Mouse (Mus musculus) forebrain, embryonic 15.5 days (tissue): ENCODE data around the gene Tfdp2. TPM values are rescaled to one million over a fixed set of nuclear protein-coding genes. Genes with fewer than 3 reads are reported as not detected.

Experiments
- ATAC-seq: fragments of 200-750 bp; cut with Nextera tagmentation; replicated peaks from 2 replicates; pipeline ENCODE4 v1.8.0; 2017; ENCODE audit warnings: mild to moderate bottlenecking, moderate TSS enrichment, moderate library complexity
- H3K27ac ChIP-seq: fragments of 300-500 bp; sonication (generic); replicated peaks from 2 replicates; pipeline ENCODE4 v1.5.1; 2015; ENCODE audit warnings: mild to moderate bottlenecking, inconsistent platforms
- H3K27me3 ChIP-seq: fragments of 300-500 bp; sonication (generic); 2 replicates; pipeline ENCODE4 v1.6.1; 2015; ENCODE audit warnings: inconsistent platforms
- H3K36me3 ChIP-seq: fragments of 300-500 bp; sonication (generic); 2 replicates; pipeline ENCODE4 v1.6.1; 2015; ENCODE audit warnings: mild to moderate bottlenecking, inconsistent platforms
- H3K4me1 ChIP-seq: fragments of 300-500 bp; sonication (generic); 2 replicates; pipeline ENCODE4 v1.6.1; 2015; ENCODE audit warnings: inconsistent platforms
- H3K4me2 ChIP-seq: fragments of 300-500 bp; sonication (generic); replicated peaks from 2 replicates; pipeline ENCODE4 v1.6.1; 2015; ENCODE audit warnings: mild to moderate bottlenecking, inconsistent platforms
- H3K4me3 ChIP-seq: fragments of 300-500 bp; sonication (generic); 2 replicates; pipeline ENCODE4 v1.5.1; 2015; ENCODE audit warnings: mild to moderate bottlenecking, inconsistent platforms
- H3K9ac ChIP-seq: fragments of 300-500 bp; sonication (generic); replicated peaks from 2 replicates; pipeline ENCODE4 v1.6.1; 2015; ENCODE audit warnings: mild to moderate bottlenecking, inconsistent platforms
- H3K9me3 ChIP-seq: fragments of 300-500 bp; sonication (generic); 2 replicates; pipeline ENCODE4 v1.6.1; 2016; ENCODE audit warnings: inconsistent platforms
- WGBS: fragments of 180-500 bp; shearing (Covaris S2); methylation state at CpG from one replicate; pipeline ENCODE4 v1.1.7; 2015; ENCODE audit warnings: mixed read lengths; 5-methylcytosine and 5-hydroxymethylcytosine counted together
- polyA plus RNA-seq: library from polyadenylated mRNA; unstranded; fragments of >200 nt; fragmentation: Nextera tagmentation; extraction: Ambion mirVana; gene quantifications from 2 replicates; pipeline ENCODE4 v1.2.1, GENCODE M21; 2015

Tfdp2 gene
- polyA plus RNA-seq, 1 experiment from 2014 or later, result 34.7 TPM

- H3K9me3 ChIP-seq, result no peaks in the 10 kb centered on the region
- H3K27ac ChIP-seq, result no peak overlapping the region
- no peak overlapping the region for H3K9ac ChIP-seq
- no peaks in the 10 kb centered on the region for H3K27me3 ChIP-seq
- ATAC-seq, result no peak
- no peaks in the 10 kb centered on the region for H3K4me1 ChIP-seq
- no peak overlapping the region for H3K4me3 ChIP-seq
- no peak overlapping the region for H3K4me2 ChIP-seq
- H3K36me3 ChIP-seq, result no peaks in the 10 kb centered on the region
- WGBS, result 88% methylated on average over 6 of the region's 6 CpGs
These were observed 70.9 kb downstream of the Tfdp2 start for GRCm38 (mm10) chr9:96266793-96267558.

- no peaks in the 10 kb centered on the region for H3K36me3 ChIP-seq
- H3K27ac ChIP-seq, result no peak overlapping the region
- H3K9me3 ChIP-seq, result no peaks in the 10 kb centered on the region
- H3K4me2 ChIP-seq, result no peak overlapping the region
- no peak for ATAC-seq
- H3K4me1 ChIP-seq, result no peaks in the 10 kb centered on the region
- no peak overlapping the region for H3K9ac ChIP-seq
- H3K27me3 ChIP-seq, result no peaks in the 10 kb centered on the region
- H3K4me3 ChIP-seq, result no peak overlapping the region
- 68% methylated on average over 1 of the region's 1 CpGs for WGBS
These were observed 71.5 kb downstream of the Tfdp2 start for GRCm38 (mm10) chr9:96267559-96267948.

GRCm38 (mm10) chr9:96269726-96270125 lies 73.7 kb downstream of the Tfdp2 start:
- H3K27ac ChIP-seq, result no peak overlapping the region
- H3K9me3 ChIP-seq, result no peaks in the 10 kb centered on the region
- H3K4me2 ChIP-seq, result no peak overlapping the region
- no peaks in the 10 kb centered on the region for H3K36me3 ChIP-seq
- no peak overlapping the region for H3K4me3 ChIP-seq
- no peaks in the 10 kb centered on the region for H3K27me3 ChIP-seq
- WGBS, result 87% methylated on average over 2 of the region's 2 CpGs
- no peaks in the 10 kb centered on the region for H3K4me1 ChIP-seq
- H3K9ac ChIP-seq, result no peak overlapping the region
- no peak for ATAC-seq

- H3K27ac ChIP-seq, result no peak overlapping the region
- no peaks in the 10 kb centered on the region for H3K36me3 ChIP-seq
- H3K4me1 ChIP-seq, result no peaks in the 10 kb centered on the region
- H3K4me2 ChIP-seq, result no peak overlapping the region
- no peak overlapping the region for H3K4me3 ChIP-seq
- ATAC-seq, result no peak
- H3K9ac ChIP-seq, result no peak overlapping the region
- no peaks in the 10 kb centered on the region for H3K27me3 ChIP-seq
- H3K9me3 ChIP-seq, result no peaks in the 10 kb centered on the region
These were observed 79.5 kb downstream of the Tfdp2 start for GRCm38 (mm10) chr9:96275543-96275942.

GRCm38 (mm10) chr9:96281497-96281896 lies 85.4 kb downstream of the Tfdp2 start:
- no peaks in the 10 kb centered on the region for H3K27me3 ChIP-seq
- no peak overlapping the region for H3K9ac ChIP-seq
- no peak overlapping the region for H3K27ac ChIP-seq
- no peaks in the 10 kb centered on the region for H3K36me3 ChIP-seq
- WGBS, result 52% methylated on average over 3 of the region's 3 CpGs
- no peak overlapping the region for H3K4me3 ChIP-seq
- no peaks in the 10 kb centered on the region for H3K4me1 ChIP-seq
- H3K4me2 ChIP-seq, result no peak overlapping the region
- H3K9me3 ChIP-seq, result no peaks in the 10 kb centered on the region
- ATAC-seq, result no peak

- WGBS, result 87% methylated on average over 3 of the region's 3 CpGs
- Histone ChIP-seq H3K36me3 (no peaks in the 10 kb centered on the region), H3K4me1 (no peaks in the 10 kb centered on the region), H3K27ac (no peak overlapping the region), H3K9ac (no peak overlapping the region), H3K4me3 (no peak overlapping the region), H3K27me3 (no peaks in the 10 kb centered on the region), H3K4me2 (no peak overlapping the region), H3K9me3 (no peaks in the 10 kb centered on the region)
- ATAC-seq, result no peak
These were observed 86.0 kb downstream of the Tfdp2 start for GRCm38 (mm10) chr9:96282082-96282481.

GRCm38 (mm10) chr9:96284916-96285315 lies 88.8 kb downstream of the Tfdp2 start:
- 0 out of 2 replicates have a peak, but pooled peaks cover 3% of the 10 kb centered on the region for H3K36me3 ChIP-seq
- H3K9ac ChIP-seq, result no peak overlapping the region
- H3K9me3 ChIP-seq, result no peaks in the 10 kb centered on the region
- H3K27ac ChIP-seq, result no peak overlapping the region
- WGBS, result 21% methylated on average over 1 of the region's 1 CpGs
- H3K4me2 ChIP-seq, result no peak overlapping the region
- H3K4me3 ChIP-seq, result no peak overlapping the region
- H3K4me1 ChIP-seq, result no peaks in the 10 kb centered on the region
- no peaks in the 10 kb centered on the region for H3K27me3 ChIP-seq
- ATAC-seq, result no peak

GRCm38 (mm10) chr9:96292144-96292543 lies 96.1 kb downstream of the Tfdp2 start:
- ATAC-seq, result no peak
- Histone ChIP-seq H3K27me3 (no peaks in the 10 kb centered on the region), H3K27ac (no peak overlapping the region), H3K4me3 (no peak overlapping the region), H3K9ac (no peak overlapping the region), H3K36me3 (peaks cover 19% of the 10 kb centered on the region), H3K9me3 (no peaks in the 10 kb centered on the region), H3K4me1 (no peaks in the 10 kb centered on the region), H3K4me2 (no peak overlapping the region)
- over 99% methylated on average over 7 of the region's 7 CpGs for WGBS

- peaks cover 51% of the 10 kb centered on the region for H3K36me3 ChIP-seq
- ATAC-seq, result no peak
These were observed 103.4 kb downstream of the Tfdp2 start for GRCm38 (mm10) chr9:96299324-96300008.

GRCm38 (mm10) chr9:96308816-96309215 lies 112.7 kb downstream of the Tfdp2 start:
- no peaks in the 10 kb centered on the region for H3K4me1 ChIP-seq
- H3K27ac ChIP-seq, result no peak overlapping the region
- no peak overlapping the region for H3K9ac ChIP-seq
- H3K9me3 ChIP-seq, result no peaks in the 10 kb centered on the region
- no peaks in the 10 kb centered on the region for H3K27me3 ChIP-seq
- H3K4me3 ChIP-seq, result no peak overlapping the region
- 39% methylated on average over 3 of the region's 3 CpGs for WGBS
- no peak for ATAC-seq
- peaks cover 39% of the 10 kb centered on the region for H3K36me3 ChIP-seq
- H3K4me2 ChIP-seq, result no peak overlapping the region

More at GRCm38 (mm10) chr9:96299324-96300008, 103.4 kb downstream of the Tfdp2 start:
- H3K4me3 ChIP-seq, result no peak overlapping the region
- 96% methylated on average over 3 of the region's 3 CpGs for WGBS
- H3K9ac ChIP-seq, result no peak overlapping the region
- H3K27me3 ChIP-seq, result no peaks in the 10 kb centered on the region
- H3K4me2 ChIP-seq, result no peak overlapping the region
- no peak overlapping the region for H3K27ac ChIP-seq
- H3K9me3 ChIP-seq, result no peaks in the 10 kb centered on the region
- no peaks in the 10 kb centered on the region for H3K4me1 ChIP-seq

- Histone ChIP-seq H3K9ac (no peak overlapping the region), H3K4me2 (no peak overlapping the region), H3K27me3 (no peaks in the 10 kb centered on the region), H3K4me3 (no peak overlapping the region), H3K27ac (no peak overlapping the region), H3K9me3 (no peaks in the 10 kb centered on the region), H3K4me1 (no peaks in the 10 kb centered on the region), H3K36me3 (peaks cover 31% of the 10 kb centered on the region)
- no peak for ATAC-seq
- 96% methylated on average over 3 of the region's 3 CpGs for WGBS
These were observed 116.0 kb downstream of the Tfdp2 start for GRCm38 (mm10) chr9:96312074-96312473.

GRCm38 (mm10) chr9:96319333-96319732 lies 123.3 kb downstream of the Tfdp2 start:
- Histone ChIP-seq H3K4me3 (no peak overlapping the region), H3K4me1 (no peaks in the 10 kb centered on the region), H3K27me3 (no peaks in the 10 kb centered on the region), H3K9ac (no peak overlapping the region), H3K36me3 (peaks cover 34% of the 10 kb centered on the region; the same call in 1 of the 2 replicates), H3K27ac (no peak overlapping the region), H3K4me2 (no peak overlapping the region), H3K9me3 (no peaks in the 10 kb centered on the region)
- 93% methylated on average over 5 of the region's 5 CpGs for WGBS
- ATAC-seq, result no peak
